Mouse (Mus musculus) embryonic fibroblast, embryonic 13.5 days (primary cell): ENCODE results near the gene Rpl10-ps3.

Source experiments
- CTCF ChIP-seq: IDR thresholded peaks from 2 replicates; pipeline ENCODE4 v1.5.1; 2011; ENCODE audit warnings: mild to moderate bottlenecking, control low read depth, low read length, moderate library complexity, borderline replicate concordance; ENCODE audit not compliant: insufficient read depth
- POLR2A ChIP-seq: IDR thresholded peaks from 2 replicates; pipeline ENCODE4 v1.6.1; 2011; ENCODE audit warnings: low read depth, mild to moderate bottlenecking, control low read depth, low read length, moderate library complexity

GRCm38 (mm10) chr9:50305666-50306402 lies 38.9 kb downstream of the Rpl10-ps3 start:
- no peak for TF ChIP-seq CTCF
- TF ChIP-seq POLR2A, result no peak
